Comparison of ENCODE assay signal across 11 mouse cellular contexts in the genomic region with DNA sequence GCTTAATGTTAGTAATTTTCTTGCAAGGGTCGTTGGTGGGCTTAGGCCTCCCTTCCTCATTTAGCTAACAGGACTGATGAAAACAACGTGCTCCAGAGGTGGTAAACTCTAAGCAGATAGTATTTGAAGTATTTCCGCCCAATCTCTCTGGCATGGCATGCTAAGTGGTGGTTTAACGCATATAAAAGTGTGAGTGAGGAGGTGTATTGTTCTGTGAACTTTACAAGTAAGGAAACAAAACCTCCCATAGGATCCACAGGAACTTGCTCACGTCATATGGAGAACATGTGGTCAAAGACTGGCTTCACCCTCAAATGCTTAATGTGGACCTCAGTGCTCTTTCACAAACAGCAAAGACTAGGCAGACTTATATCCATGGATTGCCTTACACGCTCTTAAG.
"Had no signal": no experiment of that assay in that cellular context is flagged by ENCODE, and none has a peak within 500 bp of the region (broad histone marks: within the 10 kb centered on the region; RNA-seq: fewer than 3 reads in every experiment).

No protein-coding gene starts in this region.

- H3K4me1 ChIP-seq: midbrain, embryonic 12.5 days; neural tube, embryonic 12.5 days; stomach, embryonic 15.5 days had no signal

- H3K36me3 ChIP-seq: midbrain, embryonic 12.5 days; neural tube, embryonic 12.5 days; stomach, embryonic 15.5 days had no signal

- H3K27ac ChIP-seq: liver, embryonic 14.5 days; midbrain, embryonic 12.5 days; neural tube, embryonic 12.5 days had no signal

- H3K9me3 ChIP-seq: midbrain, embryonic 12.5 days; neural tube, embryonic 12.5 days; stomach, embryonic 15.5 days had no signal

- H3K4me2 ChIP-seq: midbrain, embryonic 12.5 days; neural tube, embryonic 12.5 days; stomach, embryonic 15.5 days had no signal

- H3K27me3 ChIP-seq: midbrain, embryonic 12.5 days; neural tube, embryonic 12.5 days; stomach, embryonic 15.5 days had no signal

- H3K4me3 ChIP-seq: midbrain, embryonic 12.5 days; neural tube, embryonic 12.5 days; stomach, embryonic 15.5 days had no signal

- DNase-seq: kidney, adult 8-10 months; kidney, postnatal 25 days; layer of hippocampus, postnatal 36 days; lung, adult 18-20 months; retina, postnatal 1 day; thymus, adult 2 months; thymus, postnatal 25 days had no signal

- H3K9ac ChIP-seq: liver, embryonic 14.5 days; midbrain, embryonic 12.5 days; neural tube, embryonic 12.5 days; stomach, embryonic 15.5 days had no signal
